Mouse (Mus musculus) kidney, adult 8-10 months (tissue): ENCODE data around the gene Ewsr1.
A peak's percentile ranks its signal among the peaks of the same experiment; 100 is the strongest.
"Not testable (repeated sequence)": the region's sequence is repeated elsewhere in the genome, so short reads cannot be mapped to it uniquely, and the experiment has no call there.

Experiments used
- DNase-seq, 2 experiments: peaks; one replicate each; pipeline ENCODE4 v3.0.0; 2022

Gene Ewsr1

DNA sequence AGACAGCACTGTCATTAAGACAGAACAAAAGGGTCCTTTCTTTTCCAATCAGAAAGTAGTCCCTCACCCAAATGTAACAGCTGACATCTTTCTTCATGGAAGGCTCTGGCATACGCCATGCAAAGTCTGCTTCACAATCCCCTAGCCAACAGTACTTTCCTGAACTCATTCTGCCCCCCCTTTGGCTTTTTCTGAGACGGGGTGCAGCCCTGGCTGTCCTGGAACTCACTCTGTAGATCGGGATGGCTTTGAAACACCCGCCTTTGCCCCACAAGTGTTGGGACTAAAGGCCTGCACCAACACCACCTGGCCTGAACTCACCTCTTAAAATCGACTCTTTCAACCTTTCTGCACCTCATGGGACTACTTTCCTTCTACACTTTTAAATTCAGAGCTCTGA is 3.2 kb downstream of the Ewsr1 start:
- no peak for DNase-seq

DNA sequence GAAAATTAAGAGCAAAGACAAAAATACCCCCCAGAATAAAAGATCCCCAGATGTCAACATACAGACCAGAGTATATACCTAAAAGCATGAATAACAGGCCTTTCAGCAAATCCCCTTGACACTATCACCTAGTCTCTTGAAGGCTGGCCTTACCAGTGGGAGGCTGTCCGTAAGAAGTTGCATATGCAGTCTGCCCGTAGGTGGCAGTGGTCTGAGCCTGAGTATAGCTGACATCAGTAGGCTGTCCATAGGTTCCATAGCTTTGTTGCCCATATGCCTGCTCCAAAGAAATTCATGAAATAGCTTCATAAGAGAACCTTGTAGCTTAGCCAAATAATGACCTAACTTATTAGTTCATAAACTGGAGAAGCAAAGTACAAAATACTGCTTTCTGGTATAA is 7.4 kb downstream of the Ewsr1 start:
- no peak for DNase-seq

DNA sequence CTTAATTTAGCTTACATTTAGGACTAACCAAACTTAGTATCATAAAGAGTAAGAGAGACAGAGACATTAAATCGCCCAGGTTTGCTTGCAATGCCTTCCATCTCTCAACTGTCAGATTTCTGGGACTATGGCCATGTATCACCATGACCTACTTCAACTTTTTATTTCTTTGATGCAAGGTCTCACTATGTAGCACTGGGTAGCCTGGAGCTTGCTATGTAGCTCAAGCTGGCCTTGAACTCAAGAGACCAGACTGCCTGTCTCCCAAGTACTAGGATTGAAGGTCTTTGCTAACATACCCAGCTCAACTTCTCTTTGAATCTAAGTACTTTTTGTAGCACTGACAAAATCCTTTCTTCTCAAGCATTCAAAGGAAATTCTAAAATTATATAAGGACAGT is 9.9 kb downstream of the Ewsr1 start:
- DNase-seq: no peak

DNA sequence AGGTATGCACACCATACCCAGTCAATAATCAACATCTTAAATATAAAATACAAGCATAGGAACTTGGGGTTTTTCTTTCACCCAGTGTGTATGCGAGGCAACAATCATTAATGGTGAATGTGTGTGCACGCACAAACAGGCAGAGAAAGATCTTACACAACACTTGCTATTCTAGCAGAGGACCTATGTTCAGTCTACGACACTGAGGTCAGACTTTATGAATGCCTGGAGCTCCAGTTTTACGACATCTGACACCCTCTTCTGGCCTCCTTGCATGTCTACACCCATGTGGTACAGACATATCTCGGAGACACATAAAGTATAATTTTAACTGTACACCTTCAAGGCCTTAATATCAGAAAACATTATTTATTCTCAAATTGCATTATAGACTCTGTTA is 22.2 kb downstream of the Ewsr1 start:
- not testable (repeated sequence) for DNase-seq

DNA sequence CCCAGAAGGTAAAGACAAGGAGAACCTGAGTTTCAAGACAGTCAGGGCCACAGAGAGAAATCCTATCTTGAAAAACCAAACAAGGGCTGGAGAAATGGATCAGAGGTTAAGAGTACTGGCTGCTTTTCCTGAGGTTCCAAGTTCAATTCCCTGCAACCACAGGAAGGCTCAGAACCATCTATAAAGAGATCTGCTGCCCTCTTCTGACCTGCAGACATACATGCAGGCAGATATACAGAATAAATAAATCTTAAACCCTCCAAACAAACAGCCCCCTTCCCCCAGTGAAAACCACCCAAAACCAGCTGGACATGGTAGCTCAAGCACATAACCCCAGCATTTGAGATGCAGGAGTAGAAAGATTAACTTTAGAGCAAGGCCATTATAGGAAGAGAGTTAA is 23.3 kb downstream of the Ewsr1 start:
- DNase-seq: no peak

DNA sequence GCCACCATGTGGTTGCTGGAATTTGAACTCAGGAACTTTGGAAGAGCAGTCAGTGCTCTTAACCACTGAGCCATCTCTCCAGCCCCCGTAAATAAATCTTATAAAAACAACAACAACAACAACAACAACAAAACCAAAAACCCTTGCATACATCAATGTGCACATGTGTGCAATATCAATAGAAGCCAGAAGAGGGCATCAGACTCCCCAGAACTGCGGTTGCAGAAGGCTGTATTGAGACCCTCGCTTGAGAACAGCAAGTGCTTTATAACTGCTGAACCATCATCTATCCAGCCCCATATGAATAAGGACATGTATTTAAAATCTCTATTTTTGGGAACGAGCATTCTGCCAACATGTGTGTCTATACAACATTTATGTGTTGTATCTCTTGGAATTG is 24.2 kb downstream of the Ewsr1 start:
- no peak for DNase-seq

DNA sequence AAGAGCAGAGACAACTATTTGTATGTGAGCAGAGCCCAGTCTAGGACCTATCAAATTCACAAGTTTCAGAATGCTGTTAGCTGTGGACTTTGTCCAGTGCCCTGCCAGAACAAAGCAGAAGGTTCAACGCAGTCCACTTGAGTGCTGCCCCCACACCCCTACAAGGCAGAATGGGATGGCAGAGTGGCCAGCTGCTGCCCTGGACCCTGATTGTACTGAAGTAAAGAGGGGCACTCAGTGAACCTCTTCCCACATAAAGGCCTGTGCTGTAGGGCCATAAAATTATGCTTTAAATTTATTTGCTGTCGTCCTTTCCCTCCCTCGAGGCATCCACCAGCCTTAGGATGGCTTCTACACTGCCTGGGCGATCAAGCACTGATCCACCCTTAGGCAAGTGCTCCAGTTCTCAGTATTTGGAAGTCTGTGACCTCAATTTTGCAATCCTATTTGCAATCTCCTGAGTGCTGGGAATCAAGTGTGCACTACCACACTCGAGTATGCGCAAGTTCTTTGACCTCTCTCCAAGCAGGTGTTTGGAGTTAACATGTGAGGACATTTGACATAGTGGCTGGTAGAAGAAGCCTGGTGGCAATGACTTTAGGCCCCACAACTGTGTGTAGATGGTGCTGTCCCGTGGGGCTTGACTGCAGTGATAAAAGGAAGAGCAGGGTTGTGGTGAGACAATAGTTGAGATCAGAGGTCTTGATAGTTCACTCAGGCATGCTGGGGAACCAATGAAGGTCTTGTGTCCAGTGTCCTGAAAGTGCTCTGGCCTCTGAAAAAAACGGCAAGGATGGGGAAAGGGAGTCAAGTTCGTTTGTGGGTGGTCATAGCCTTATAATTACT is 30.7 kb downstream of the Ewsr1 start:
- DNase-seq: no peak

DNA sequence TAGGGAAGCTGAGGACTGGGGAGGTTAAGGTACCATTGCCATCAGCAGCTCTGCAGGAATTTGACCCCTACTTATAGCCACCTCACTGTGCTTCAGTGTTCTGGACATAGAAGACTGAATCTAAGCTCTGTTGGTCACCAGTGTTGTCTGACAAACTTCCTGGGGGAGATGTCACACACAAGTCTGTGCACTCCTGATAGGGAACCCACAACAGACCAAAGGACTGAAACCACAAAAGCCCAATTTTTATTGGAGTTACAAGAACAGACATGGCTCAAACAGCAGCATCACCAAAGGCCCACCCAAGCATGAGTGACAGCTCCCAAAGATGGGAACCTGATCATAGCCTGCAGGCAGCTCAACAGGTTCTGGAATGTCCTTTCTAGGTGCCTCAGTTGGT is 32.0 kb downstream of the Ewsr1 start:
- no peak for DNase-seq

DNA sequence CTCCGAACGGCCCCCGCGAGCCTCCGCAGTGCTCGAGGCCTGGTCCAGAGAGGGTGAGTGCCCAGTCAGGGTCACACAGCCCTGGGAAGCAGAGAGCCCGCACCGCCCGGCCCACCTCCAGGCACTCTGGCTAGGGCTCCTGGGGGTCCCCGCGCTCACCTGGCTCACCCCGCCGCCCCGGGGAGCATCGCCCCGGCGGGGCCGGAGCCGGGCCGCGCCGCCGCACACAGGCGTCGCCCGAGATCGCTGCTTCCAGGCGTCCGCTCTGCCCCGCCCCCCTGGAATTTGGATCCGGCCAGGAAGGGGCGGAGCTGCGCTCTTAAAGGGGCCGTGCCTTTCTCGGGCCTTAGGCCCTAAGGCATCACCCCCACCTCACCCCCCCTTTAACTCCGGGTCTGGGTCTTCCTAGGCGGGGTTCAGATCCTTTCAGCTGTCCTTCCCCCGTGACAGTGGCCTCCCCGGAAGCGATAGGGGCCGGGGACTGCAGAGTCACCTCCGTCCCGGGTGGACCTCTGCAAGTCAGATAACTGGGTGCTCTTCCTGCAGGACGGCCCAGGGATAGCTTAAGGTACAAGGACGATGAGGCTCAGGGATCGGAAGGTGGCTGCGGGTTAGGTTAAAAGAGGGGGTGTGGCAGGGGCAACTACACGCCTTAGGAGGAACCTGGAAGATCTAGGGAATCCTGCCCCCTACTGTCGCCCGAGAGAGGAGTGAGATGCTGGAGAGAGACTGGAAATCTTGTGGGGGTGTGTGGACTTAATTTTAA is 33.8 kb downstream of the Ewsr1 start, which contains the start of gene Gas2l1:
Gene Gas2l1, minus strand, starts transcription at position 272 of the 766 bp plus-strand sequence.
- peak; percentile 86 to 92 for DNase-seq

DNA sequence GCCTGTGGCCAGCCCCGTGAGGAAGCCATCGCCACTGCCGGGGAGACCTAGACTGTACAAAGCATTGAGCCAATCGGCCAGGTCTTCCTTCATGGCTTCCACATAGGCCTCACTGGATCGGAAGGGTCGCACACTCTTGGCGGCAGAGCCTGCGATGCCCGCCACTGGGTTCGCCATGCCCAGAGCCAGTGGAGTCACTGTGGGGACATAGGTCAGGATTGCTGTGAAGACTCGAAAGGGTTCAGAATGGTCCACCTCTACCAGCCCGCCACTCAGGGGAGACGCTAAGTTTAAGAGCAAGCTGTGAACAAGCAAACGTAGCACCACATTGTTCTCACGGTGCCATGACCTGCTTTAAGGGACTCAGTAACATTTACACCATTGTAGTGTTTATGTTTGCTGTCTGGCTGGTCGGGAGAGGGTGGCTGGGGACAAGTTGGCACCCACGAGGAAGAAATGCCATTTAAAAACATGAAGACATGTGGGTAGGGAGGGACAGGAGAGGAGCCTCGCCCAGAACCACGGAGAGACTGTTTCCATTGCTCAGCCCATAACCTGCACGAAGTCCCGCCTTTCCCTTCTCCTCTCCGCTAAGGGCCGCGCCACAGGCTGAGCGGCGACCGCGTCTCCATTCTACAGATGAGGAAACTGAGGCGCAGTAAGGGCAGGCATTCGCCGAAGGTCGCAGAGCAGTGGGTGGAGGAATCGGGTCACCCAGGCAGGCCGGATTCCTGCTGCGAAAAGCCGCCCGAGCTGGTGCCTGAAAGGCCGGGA is 34.6 kb downstream of the Ewsr1 start:
- DNase-seq: no peak

DNA sequence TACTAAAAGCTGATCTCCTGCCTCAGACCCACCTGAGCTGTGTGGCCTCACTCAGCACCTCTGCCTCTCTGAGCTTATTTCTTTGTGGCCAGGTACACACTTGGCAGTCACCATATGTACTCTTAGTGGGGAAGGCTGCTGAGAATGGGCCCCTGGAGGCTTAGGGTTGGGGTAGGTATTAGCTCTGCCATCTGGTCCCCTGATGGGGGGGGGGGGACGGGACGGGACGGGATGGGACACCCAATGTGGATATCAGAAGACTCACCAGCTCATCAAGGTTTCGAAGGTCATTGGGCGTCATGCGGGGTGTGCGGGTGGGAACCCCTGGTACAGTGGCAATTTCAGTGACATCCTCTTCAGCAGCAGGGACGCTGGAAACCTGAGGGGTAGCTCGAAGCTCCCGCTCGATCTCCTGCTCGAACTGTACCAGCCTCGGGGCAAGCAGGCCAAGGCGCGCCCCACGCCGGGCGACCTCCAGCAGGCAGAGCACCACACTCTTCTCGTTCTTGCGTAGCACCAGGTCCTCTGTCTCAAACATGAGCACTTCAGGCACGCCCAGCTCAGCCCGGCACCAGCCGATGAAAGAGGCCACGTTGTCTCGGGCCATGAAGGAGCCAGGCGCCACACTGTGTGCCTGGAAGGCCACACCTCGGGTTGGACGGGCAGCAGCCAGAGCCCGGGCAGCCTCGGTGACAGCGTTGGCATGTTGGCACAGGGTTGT is 35.3 kb downstream of the Ewsr1 start:
- DNase-seq: no peak

DNA sequence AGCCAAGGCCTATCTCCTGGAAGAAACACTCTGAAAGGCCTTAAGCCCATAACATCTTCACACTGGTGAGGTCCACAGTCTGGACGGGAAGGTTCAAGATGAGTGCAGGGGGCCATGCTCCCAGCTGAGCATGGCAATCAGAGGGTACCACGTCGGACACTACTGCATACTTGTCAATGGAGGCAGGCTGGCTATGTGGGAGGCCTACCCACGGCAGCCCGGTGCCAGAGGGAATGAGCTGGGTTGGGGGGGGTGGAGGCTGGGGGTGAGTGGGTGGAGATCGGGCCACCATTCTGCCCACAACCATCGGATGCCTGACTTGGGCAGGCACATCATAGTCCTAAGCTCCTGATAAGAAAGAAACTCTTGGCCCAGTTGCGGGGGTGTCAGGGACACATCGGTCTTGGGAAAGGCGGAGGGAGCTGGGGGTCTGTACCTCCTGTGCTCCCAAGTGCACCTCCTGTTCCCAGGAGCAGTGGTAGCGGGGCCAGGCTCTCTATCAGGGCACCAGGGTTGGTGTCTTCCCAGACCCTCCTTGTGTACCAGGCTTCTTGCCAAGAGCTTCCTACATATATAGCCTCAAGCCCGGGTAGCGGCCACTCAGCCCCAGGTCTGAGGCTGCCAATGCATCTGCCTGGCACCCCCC is 36.1 kb downstream of the Ewsr1 start:
- no peak for DNase-seq

DNA sequence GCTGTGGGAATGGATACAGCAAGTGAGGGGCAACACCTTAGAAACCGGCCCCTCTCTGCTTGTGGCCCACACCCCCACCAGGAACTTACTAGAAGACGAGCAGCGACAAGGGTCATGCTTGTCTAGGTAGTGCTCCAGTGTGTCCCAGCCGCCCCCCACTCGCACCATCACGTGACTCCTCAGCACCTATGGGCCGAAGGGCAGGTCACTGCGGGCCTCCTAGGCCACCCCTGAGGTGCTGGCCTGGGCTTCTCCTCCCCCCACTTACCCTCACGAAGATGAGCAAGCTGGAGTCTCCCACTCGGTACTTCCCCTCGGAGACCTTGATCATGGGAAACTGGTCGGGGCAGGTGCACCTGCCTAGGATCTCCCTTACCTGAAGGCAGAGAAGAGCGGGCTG is 36.7 kb downstream of the Ewsr1 start:
- no peak for DNase-seq

DNA sequence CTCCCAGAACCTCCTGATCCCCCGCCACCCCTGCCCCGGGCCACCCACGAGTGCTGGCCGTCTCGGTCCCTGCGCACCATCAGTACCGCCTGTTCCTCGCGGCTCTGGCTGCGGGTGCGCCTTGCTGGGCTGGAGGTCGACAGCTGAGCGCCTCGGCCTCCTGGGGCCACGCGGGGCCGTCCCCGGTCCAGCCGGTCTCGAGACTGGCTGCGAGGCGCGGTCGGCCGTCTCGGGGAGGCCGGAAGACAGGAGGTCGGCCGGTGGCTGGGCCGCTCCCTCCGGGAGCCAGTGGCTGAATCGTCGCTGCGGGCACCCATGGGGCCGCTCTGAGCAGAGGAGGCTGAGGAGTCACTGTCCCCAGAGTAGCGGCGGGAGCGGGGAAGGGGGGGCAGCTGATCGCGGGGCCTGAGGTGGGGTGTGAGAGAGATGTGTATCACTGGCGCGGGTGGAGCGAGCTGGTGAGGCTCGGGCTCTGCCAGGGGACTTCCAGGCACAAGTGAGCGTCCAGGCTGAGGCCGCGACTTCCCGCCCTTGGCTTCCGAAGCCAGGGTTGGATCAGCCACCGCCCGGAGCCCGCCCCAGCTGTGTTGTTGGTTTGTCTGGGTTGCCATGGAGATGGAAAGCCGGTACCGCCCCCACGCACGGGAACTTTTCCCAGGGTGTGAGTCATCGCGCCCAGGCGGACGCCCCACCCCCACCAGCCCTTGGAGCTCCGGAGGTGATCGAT is 37.5 kb downstream of the Ewsr1 start:
- DNase-seq: peak; percentile 91 to 93

DNA sequence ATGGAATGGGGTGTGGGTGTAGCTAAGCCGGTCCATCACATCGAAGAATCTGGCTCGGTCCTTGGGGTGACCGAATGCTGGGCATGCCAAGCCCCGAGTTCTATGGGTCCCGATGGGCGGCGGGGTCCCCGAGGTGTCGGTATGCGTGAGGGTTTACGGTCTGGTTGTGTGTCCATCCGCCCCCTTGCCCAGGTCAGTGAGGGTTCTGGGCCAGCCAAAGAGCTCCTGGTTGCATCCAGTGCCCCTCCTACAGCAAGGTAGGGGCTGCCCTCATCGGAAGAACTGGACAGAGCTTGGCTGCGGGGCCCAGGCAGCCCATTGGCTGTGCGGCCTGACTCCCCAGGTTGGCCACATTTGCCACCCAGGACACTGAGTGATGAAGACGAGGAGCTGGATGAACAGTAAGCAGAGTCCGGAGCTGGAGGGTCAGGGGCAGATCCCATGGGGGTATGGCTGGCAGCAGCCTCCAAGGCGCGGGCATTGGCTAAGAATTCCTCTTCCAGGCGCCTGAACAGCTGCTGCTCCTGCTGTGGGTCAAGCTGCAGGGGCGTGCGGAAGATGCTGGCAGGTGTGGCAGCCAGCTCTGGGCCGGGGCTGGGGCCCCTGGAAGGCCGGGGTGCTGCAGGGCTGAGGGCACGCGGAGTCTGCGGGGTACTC is 38.2 kb downstream of the Ewsr1 start:
- DNase-seq: no peak

DNA sequence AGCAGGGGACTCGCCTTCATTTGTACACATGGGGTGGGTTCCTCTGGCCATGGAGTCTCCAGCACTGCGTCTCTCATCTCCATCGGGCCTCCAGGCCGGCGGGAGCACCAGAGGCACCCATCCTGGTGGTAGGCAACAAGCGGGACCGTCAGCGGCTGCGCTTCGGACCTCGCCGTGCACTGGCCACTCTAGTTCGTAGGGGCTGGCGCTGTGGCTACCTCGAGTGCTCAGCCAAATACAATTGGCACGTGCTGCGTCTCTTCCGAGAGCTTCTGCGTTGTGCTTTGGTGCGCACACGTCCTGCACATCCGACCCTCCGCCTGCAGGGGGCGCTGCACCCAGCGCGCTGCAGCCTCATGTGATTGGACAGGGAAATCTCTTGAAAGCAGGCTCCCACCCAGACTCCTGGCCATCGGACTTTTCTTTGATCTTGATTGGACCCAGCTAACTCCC is 39.3 kb downstream of the Ewsr1 start:
- peak in 1 of 2 experiments; percentile 27 for DNase-seq

DNA sequence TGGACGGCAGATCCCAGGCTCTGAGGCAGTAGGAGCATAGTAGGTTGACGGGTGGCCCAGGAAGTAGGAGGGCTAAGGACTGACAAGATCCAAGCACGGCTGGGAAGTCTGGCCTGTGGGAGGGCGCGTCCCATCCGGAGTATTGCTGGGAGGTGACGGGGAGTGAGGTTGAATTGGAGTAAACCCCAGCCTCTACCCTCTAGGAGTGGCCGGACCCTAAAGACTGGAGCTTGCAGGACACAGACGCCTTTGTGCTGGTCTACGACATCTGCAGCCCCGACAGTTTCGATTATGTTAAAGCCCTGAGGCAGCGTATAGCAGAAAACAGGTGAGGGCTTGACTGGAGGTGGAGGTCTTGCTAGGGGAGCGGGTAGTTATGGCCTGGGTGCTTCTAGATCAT is 39.8 kb downstream of the Ewsr1 start:
- no peak for DNase-seq

DNA sequence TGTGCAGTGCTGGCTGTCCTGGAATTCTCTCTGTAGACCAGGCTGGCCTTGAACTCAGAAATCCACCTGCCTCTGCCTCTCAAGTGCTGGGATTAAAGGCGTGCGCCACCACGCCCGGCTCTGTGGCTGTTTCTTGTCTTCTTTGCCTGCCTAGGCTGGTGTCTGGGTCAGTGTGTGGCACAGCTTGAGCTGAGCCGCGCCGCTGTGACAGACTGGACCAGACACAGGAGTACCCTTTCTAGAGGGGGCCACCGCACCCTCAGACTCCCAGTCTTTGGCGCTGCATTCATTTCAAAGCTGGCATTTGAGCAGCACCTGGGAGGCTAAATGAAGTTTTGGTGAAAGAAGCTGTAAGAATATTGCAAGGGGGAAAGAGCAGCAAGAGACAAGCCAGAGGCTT is 40.3 kb downstream of the Ewsr1 start:
- no peak for DNase-seq

DNA sequence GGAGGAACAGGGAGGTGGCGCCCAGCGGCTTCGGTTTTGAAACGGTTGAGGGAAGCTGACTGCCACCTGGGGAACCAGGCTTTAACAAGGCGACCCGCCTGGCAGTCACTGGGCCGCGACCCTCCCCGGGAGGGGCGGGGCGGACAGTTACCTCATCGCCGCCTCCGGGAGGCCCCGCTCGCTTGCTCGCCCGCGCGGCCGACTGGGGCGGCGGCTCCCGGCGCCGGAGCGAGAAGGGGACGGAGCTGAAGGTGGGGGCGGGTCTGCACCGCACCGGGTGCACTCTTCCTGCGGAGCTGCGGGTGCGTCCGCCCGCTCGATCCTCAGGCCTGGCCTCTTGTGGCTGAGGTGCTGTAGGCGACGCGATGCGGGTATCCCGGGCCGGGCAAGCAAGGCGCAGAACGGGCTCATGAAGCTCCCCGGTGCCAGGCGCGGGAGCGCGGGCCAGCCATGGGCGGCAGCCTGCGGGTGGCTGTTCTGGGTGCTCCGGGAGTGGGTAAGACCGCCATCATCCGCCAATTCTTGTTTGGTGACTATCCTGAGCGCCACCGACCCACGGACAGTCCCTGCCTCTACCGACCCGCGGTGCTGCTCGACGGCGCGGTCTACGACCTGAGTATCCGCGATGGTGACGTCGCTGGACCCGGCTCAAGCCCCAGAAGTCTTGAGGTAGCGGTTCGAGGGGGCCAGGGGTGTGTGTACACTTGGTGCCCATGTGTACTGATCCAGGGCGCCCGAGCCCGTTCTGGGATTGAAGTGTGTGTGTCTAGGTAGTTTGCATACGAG is 41.0 kb downstream of the Ewsr1 start, which contains the start of gene Rasl10a:
Gene Rasl10a, plus strand, starts transcription at position 273 of the 786 bp plus-strand sequence.
- DNase-seq: peak in 1 of 2 experiments; percentile 50

DNA sequence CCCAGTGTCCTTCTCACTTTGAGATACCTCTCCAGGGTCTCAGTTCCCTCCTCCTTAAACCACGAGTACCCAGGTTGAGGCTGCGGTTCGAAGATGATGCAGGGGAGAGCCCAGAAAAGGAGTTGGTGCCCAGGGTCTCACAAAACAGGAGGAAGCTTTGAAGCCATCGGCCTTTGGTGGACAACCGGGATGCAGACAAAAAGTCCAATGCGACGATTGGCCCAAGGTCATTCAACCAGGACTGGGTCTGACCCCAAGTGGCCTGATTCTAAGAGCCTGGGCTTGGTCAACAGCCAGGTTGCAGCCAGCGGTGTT is 41.6 kb downstream of the Ewsr1 start:
- DNase-seq: no peak
